Mouse (Mus musculus): Measurements from ENCODE around the gene 1190002N15Rik. TPM values are rescaled to one million over a fixed set of nuclear protein-coding genes. Genes with fewer than 3 reads are reported as not detected.

1190002N15Rik gene
- 1 to 10 TPM; 5.8 to 8.1 TPM for total RNA-seq (2023)

GRCm38 (mm10) chr9:94537970-94538822 lies at the start of gene 1190002N15Rik:
1190002N15Rik (minus strand) TSS chr9:94538081.

Other genes starting within 250 kb of the 1190002N15Rik start
- gene Slc9a9, start 131.8 kb upstream of the 1190002N15Rik start, total RNA-seq (2023): 10 to 100 TPM in 1 of 2 experiments, 1 to 10 TPM in 1; 7.4 to 10.8 TPM